Comparison of ENCODE assay signal across 9 mouse cellular contexts in genomic region chr2:35322404-35323164, GRCm38 (mm10). TPM values are rescaled to one million over a fixed set of nuclear protein-coding genes. Genes with fewer than 3 reads are reported as not detected.
DNase-seq lines count a peak whose midpoint lies in the region; ATAC-seq lines count a peak whose summit lies in the region.
"Had no signal": no experiment of that assay in that cellular context is flagged by ENCODE, and none has a peak within 500 bp of the region (broad histone marks: within the 10 kb centered on the region; RNA-seq: fewer than 3 reads in every experiment).

No protein-coding gene starts in this region.

- H3K4me3 ChIP-seq in liver, embryonic 11.5 days (ENCODE audit: low read depth, low read length) = no peak overlapping the region
- no peak overlapping the region for H3K4me3 ChIP-seq in forebrain, embryonic 15.5 days
- peak overlapping the region; percentile 31 for H3K4me3 ChIP-seq in liver, embryonic 16.5 days (ENCODE audit: low read depth, low read length)

- H3K36me3 ChIP-seq in liver, embryonic 11.5 days (ENCODE audit: control insufficient read depth, insufficient read depth, low read length) = peaks cover 18% of the 10 kb centered on the region
- H3K36me3 ChIP-seq in forebrain, embryonic 15.5 days = no peaks in the 10 kb centered on the region
- H3K36me3 ChIP-seq in liver, embryonic 16.5 days (ENCODE audit: control insufficient read depth, insufficient read depth) = peaks cover 77% of the 10 kb centered on the region

- ATAC-seq in liver, embryonic 11.5 days (replicated peaks; ENCODE audit: low FRiP score) = no peak
- peak; percentile 48 for ATAC-seq in forebrain, embryonic 15.5 days (replicated peaks)
- peak; percentile 75 for ATAC-seq in liver, embryonic 16.5 days (ENCODE audit: low read depth)

- no peaks in the 10 kb centered on the region for H3K27me3 ChIP-seq in liver, embryonic 11.5 days (replicated peaks; ENCODE audit: control insufficient read depth, insufficient read depth, low read length)
- no peaks in the 10 kb centered on the region for H3K27me3 ChIP-seq in forebrain, embryonic 15.5 days
- no peaks in the 10 kb centered on the region for H3K27me3 ChIP-seq in liver, embryonic 16.5 days (ENCODE audit: control insufficient read depth, insufficient read depth, low read depth, low read length)

- DNase-seq in adrenal gland, postnatal 14 days = peak; percentile 57
- DNase-seq in adrenal gland, postnatal 4 days (ENCODE audit: low spot score in 2 of 2) = no peak
- peak; percentile 56 for DNase-seq in liver
- DNase-seq in liver, embryonic 11.5 days (ENCODE audit: low spot score) = no peak
- peak; percentile 83 to 86 for DNase-seq in spleen, postnatal 4 days (ENCODE audit: low spot score in 2 of 2)
- DNase-seq in thymus, adult 18-20 months = no peak

- H3K9me3 ChIP-seq in liver, embryonic 11.5 days (ENCODE audit: control insufficient read depth, low read length) = no peaks in the 10 kb centered on the region
- H3K9me3 ChIP-seq in forebrain, embryonic 15.5 days = no peaks in the 10 kb centered on the region
- H3K9me3 ChIP-seq in liver, embryonic 16.5 days (replicated peaks; ENCODE audit: control insufficient read depth, low read length) = no peaks in the 10 kb centered on the region

- no peak overlapping the region for H3K4me2 ChIP-seq in liver, embryonic 11.5 days
- 0 out of 2 replicates have a peak overlapping the region, but pooled peaks have one; percentile 5 for H3K4me2 ChIP-seq in forebrain, embryonic 15.5 days (replicated peaks)
- H3K4me2 ChIP-seq in liver, embryonic 16.5 days (ENCODE audit: low read depth, low read length) = peak overlapping the region; percentile 66

- no peak overlapping the region for H3K27ac ChIP-seq in liver, embryonic 11.5 days (ENCODE audit: low read depth, low read length)
- H3K27ac ChIP-seq in forebrain, embryonic 15.5 days (replicated peaks) = 0 out of 2 replicates have a peak overlapping the region, but pooled peaks have one; percentile 34
- peak overlapping the region; percentile 82 for H3K27ac ChIP-seq in liver, embryonic 16.5 days (ENCODE audit: low read length)

- H3K9ac ChIP-seq in liver, embryonic 11.5 days (ENCODE audit: low read depth, low read length) = no peak overlapping the region
- no peak overlapping the region for H3K9ac ChIP-seq in forebrain, embryonic 15.5 days (replicated peaks)
- peak overlapping the region; percentile 53 for H3K9ac ChIP-seq in liver, embryonic 16.5 days (ENCODE audit: low read depth, low read length)

- H3K4me1 ChIP-seq in liver, embryonic 11.5 days (replicated peaks; ENCODE audit: control insufficient read depth, insufficient read depth, low read length) = peaks cover 56% of the 10 kb centered on the region
- peaks cover 17% of the 10 kb centered on the region for H3K4me1 ChIP-seq in forebrain, embryonic 15.5 days
- H3K4me1 ChIP-seq in liver, embryonic 16.5 days (ENCODE audit: control insufficient read depth, low read depth, low read length) = peaks cover 92% of the 10 kb centered on the region

- WGBS in liver, embryonic 11.5 days = 71% methylated on average over 10 of the region's 10 CpGs
- 36% methylated on average over 10 of the region's 10 CpGs for WGBS in forebrain, embryonic 15.5 days
- WGBS in liver, embryonic 16.5 days (ENCODE audit: insufficient replicate concordance) = 55% methylated on average over 10 of the region's 10 CpGs

RNA-seq across cellular contexts. Expression of gene Stom, which starts 14.2 kb away (rescaled TPM):
- total RNA-seq in adrenal gland, postnatal 14 days (2021) = 76.9 and 78.7 TPM in 2 replicates
- 10 to 100 TPM; 42.7 to 43.5 TPM for total RNA-seq in adrenal gland, postnatal 4 days (2021)
- polyA plus RNA-seq in liver, embryonic 11.5 days (2014; fragmentation: Nextera tagmentation; extraction: Ambion mirVana) = 87.7 and 97.0 TPM in 2 replicates
- polyA plus RNA-seq in forebrain, embryonic 15.5 days (2015; fragmentation: Nextera tagmentation; extraction: Ambion mirVana) = 9.9 and 10.9 TPM in 2 replicates
- 181 and 189 TPM in 2 replicates for polyA plus RNA-seq in liver, embryonic 16.5 days (2015; fragmentation: Nextera tagmentation; extraction: Ambion mirVana)

RNA-seq across cellular contexts. Expression of gene 4930568D16Rik, which starts 44.9 kb away (rescaled TPM):
- total RNA-seq in adrenal gland, postnatal 14 days (2021) = not detected in 2 replicates
- not detected for total RNA-seq in adrenal gland, postnatal 4 days (2021)
- not detected in 2 replicates for polyA plus RNA-seq in liver, embryonic 11.5 days (2014; fragmentation: Nextera tagmentation; extraction: Ambion mirVana)
- polyA plus RNA-seq in forebrain, embryonic 15.5 days (2015; fragmentation: Nextera tagmentation; extraction: Ambion mirVana) = not detected in 2 replicates
- polyA plus RNA-seq in liver, embryonic 16.5 days (2015; fragmentation: Nextera tagmentation; extraction: Ambion mirVana) = not detected in 2 replicates
- total RNA-seq: left cerebral cortex, adult 8-10 months had no signal

Comparison
In these comparisons a context has a peak if more than half of its experiments do, and no peak if none do; other contexts are left out.
1. DNase-seq: peak in adrenal gland, postnatal 14 days (single experiment), liver (single experiment) and spleen, postnatal 4 days (2 of 2); none in adrenal gland, postnatal 4 days (0 of 2), liver, embryonic 11.5 days (single experiment) and thymus, adult 18-20 months (0 of 2).